Mouse (Mus musculus): Measurements from ENCODE around the gene Pik3c2a. TPM values are rescaled to one million over a fixed set of nuclear protein-coding genes. Genes with fewer than 3 reads are reported as not detected.

Gene Pik3c2a
- polyA plus RNA-seq, 1 experiment from 2014 or later: 22.3 TPM

DNA sequence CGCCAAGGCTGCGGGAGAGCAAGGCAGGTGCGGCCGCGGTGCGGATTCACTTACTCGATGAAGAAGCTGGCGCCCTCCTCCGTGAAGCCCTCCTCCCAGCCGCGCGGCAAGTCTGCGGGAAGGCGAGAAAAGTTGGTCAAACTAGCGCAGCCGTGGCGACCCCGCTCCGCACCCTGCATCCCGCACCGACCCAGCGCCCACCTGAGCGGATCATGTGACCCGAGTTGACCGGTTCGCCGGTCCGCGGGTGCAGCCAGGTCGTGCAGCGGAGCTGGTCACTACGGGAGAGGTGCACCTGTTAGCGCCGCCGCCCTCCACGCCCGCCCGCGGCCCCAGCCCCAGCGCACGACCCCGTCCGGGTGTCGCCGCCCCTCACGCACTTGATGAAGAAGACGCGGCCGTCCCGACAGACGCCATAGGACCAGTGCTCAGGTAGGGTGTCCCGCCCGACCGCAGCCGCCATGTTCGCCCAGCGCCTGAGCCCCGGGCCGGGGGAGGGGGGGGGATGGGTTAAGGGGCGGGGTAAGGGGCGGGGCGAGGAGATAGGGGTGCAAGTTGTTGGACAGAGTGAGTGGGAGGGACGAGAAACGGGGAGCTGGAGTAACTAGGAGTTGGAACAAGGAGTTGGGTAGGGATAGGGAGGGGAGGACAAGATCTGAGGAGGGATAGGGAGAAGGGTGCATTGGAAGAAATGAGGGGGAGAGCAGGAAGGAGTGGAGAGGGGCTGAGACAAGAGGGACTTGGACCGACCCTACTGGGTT, 135.2 kb downstream of the Pik3c2a start, which contains the start of gene Plekha7:
Gene Plekha7, minus strand, starts transcription at position 506 of the 761 bp plus-strand sequence.
- H3K27ac ChIP-seq: no peak within 1 kb of the TSS; the same call in 1 of the 2 replicates
- peak; percentile 77 for ATAC-seq
- WGBS: under 1% methylated on average over 63 of the region's 65 CpGs

DNA sequence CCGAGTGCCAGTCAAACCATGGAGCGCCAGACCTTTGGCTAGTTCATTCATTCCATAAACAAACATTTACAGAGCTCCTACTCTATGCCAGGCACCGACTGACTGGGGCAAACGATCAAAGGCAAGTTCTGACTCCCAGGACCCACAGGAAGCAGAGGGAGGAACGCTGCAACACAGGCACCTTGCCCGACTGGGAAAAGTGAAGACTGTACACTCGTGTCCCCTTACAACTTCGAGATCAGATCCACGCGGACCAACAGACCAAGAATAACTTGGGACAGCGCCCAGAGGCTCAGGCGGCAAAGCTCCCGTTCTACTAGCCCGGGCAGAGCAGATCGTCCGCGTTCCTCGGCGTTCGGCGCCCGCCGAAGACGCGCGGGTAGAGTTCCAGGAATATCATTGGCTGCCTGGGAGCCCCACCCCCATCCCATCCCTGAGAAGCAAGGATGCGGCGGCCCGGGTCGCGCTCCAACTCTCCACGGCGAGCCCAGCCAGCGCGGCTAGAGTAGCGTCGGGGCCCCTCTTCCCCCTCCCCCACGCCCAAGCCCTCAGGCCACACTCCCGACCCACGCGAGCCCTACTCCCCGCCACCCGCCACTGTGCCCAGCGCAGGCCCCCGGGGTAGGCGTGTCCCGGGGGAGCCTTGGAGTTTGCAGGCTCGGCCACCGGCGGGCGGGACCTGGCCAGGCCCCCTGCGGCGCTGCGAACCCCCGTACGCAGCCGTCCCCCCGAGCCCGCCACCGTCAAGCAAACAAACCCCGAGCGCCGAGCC, 136.0 kb downstream of the Pik3c2a start:
- peaks cover 2% of the 10 kb centered on the region; the same call in 1 of the 2 replicates for H3K27me3 ChIP-seq
- peak overlapping the region; percentile 84 for H3K4me3 ChIP-seq (replicated peaks)
- H3K9me3 ChIP-seq: no peaks in the 10 kb centered on the region
- no peak overlapping the region; the same call in 1 of the 2 replicates for H3K27ac ChIP-seq
- ATAC-seq: peak; percentile 86
- no peaks in the 10 kb centered on the region for H3K36me3 ChIP-seq
- WGBS: under 1% methylated on average over 61 of the region's 63 CpGs
- peak overlapping the region; percentile 99 for H3K4me2 ChIP-seq (replicated peaks)
- H3K4me1 ChIP-seq (replicated peaks): peaks cover 27% of the 10 kb centered on the region
- H3K9ac ChIP-seq (replicated peaks): peak overlapping the region; percentile 76

More for the DNA sequence above, 135.2 kb downstream of the Pik3c2a start, which contains the start of gene Plekha7:
- H3K36me3 ChIP-seq: no peaks in the 10 kb centered on the region
- H3K9me3 ChIP-seq: no peaks in the 10 kb centered on the region
- H3K4me3 ChIP-seq (replicated peaks): peak within 1 kb of the TSS; percentile 84
- peaks cover 27% of the 10 kb centered on the region for H3K4me1 ChIP-seq (replicated peaks)
- H3K4me2 ChIP-seq (replicated peaks): peak within 1 kb of the TSS; percentile 99
- peaks cover 2% of the 10 kb centered on the region; the same call in 1 of the 2 replicates for H3K27me3 ChIP-seq
- H3K9ac ChIP-seq (replicated peaks): peak within 1 kb of the TSS; percentile 76

DNA sequence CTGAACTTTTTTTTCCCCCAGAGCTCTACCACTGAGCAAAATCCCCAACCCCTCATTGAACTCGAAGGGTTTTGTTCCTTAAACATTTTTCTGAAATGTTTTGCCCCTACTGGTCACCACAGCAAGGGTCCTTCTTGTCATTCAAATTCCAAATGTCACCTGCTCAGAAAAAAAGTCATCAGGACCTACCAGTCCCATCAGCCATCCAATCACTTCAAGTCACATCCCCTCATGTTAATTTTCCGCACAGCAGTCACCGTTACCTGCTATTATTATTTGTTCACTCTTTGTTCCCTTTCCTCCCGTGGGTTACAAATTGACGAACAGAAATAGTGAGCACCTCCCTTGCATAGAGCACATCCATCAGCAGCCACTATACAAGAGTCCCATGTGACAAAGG, 136.6 kb downstream of the Pik3c2a start:
- H3K4me3 ChIP-seq (replicated peaks): peak overlapping the region; percentile 84
- ATAC-seq: peak; percentile 1; the same call in 1 of the 2 replicates
- peaks cover 27% of the 10 kb centered on the region for H3K4me1 ChIP-seq (replicated peaks)
- H3K4me2 ChIP-seq (replicated peaks): peak overlapping the region; percentile 99
- no peak overlapping the region for H3K27ac ChIP-seq
- H3K27me3 ChIP-seq: peaks cover 2% of the 10 kb centered on the region; the same call in 1 of the 2 replicates
- peak overlapping the region; percentile 76; the same call in 1 of the 2 replicates for H3K9ac ChIP-seq (replicated peaks)
- H3K36me3 ChIP-seq: no peaks in the 10 kb centered on the region
- WGBS: 10% methylated on average over 5 of the region's 5 CpGs
- no peaks in the 10 kb centered on the region for H3K9me3 ChIP-seq

DNA sequence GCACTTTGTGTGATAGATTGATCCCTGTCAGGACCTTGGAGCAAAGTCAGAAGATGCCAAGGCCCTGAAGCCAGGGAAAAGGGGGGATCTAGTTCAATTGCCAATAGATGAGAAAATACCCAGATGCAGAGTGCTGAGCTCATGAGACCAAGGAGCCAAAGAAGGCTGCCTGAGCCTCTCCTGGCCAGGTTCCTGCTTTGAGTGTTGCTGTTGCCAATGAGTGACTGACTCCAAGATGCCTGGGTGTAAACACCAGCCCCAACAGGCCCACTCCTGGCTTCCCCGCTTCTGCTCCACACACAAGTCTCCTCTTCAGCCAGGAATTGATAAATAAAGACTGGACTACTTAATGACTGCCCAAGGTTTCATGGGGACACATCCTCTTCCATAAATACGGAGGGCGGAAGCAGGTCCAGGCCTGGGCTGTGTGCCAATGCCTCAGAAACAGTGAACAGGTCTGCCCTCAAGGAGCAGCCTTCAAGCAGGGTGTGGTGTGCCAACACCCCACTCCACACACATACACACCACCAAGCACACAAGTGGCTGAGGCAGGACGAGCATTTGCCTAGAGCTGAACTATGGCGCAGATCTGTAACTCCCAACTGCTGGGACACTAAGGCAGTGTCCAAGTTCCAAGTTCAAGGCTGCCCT, 141.5 kb downstream of the Pik3c2a start:
- Histone ChIP-seq H3K27ac (no peak overlapping the region), H3K4me1 (replicated peaks) (peaks cover 15% of the 10 kb centered on the region), H3K36me3 (no peaks in the 10 kb centered on the region), H3K9me3 (no peaks in the 10 kb centered on the region), H3K27me3 (no peaks in the 10 kb centered on the region), H3K4me2 (replicated peaks) (no peak overlapping the region), H3K4me3 (replicated peaks) (no peak overlapping the region), H3K9ac (replicated peaks) (no peak overlapping the region)
- ATAC-seq: no peak
- WGBS: 94% methylated on average over 5 of the region's 5 CpGs

DNA sequence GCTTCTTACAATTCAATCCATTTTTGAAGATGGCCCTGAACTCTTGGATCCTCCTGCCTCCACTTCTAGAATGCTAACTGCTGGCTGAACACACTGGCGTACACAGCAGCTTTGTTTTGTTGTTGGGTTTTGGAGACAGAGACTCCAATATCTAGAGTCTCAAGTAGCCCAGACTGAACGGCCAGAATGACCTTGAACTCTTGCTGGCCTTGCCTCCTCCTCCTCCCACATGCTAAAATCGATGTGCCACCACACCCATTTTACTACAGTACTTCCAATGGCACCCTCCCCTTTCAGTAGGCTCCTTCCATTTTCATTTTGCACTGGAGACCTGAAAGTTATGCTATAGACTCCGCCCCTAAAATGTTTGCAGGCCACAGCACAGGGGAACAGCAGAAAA, 142.1 kb downstream of the Pik3c2a start:
- no peak overlapping the region for H3K4me3 ChIP-seq (replicated peaks)
- H3K9me3 ChIP-seq: no peaks in the 10 kb centered on the region
- H3K36me3 ChIP-seq: no peaks in the 10 kb centered on the region
- no peak for ATAC-seq
- no peak overlapping the region for H3K27ac ChIP-seq
- no peaks in the 10 kb centered on the region for H3K27me3 ChIP-seq
- WGBS: 91% methylated on average over 4 of the region's 4 CpGs
- no peak overlapping the region for H3K4me2 ChIP-seq (replicated peaks)
- peaks cover 9% of the 10 kb centered on the region; the same call in 1 of the 2 replicates for H3K4me1 ChIP-seq (replicated peaks)
- no peak overlapping the region for H3K9ac ChIP-seq (replicated peaks)

DNA sequence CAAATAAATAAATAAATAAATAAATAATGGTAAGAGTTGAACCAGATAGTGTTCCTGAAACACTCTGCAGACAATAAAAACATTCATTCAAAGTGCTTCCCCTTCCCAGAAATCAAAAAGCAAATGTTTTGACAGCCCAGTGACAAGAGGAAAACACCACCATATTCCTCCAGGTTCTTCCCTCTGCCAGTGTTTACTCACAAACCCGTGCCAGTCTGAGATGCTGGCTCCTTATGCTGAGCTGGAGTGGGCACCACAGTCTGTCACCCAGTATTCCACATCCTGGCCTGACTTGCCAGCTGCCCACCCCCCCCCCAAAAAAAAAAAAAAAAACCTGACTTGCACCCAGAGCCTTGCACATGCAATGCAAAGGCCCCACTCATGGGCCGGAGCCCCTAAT, 144.4 kb downstream of the Pik3c2a start:
- H3K27me3 ChIP-seq: no peaks in the 10 kb centered on the region
- H3K27ac ChIP-seq: no peak overlapping the region
- no peak overlapping the region for H3K4me2 ChIP-seq (replicated peaks)
- 80% methylated on average over 2 of the region's 2 CpGs for WGBS
- ATAC-seq: no peak
- no peaks in the 10 kb centered on the region for H3K9me3 ChIP-seq
- H3K4me1 ChIP-seq (replicated peaks): peaks cover 16% of the 10 kb centered on the region
- no peaks in the 10 kb centered on the region for H3K36me3 ChIP-seq
- no peak overlapping the region for H3K9ac ChIP-seq (replicated peaks)
- H3K4me3 ChIP-seq (replicated peaks): no peak overlapping the region

DNA sequence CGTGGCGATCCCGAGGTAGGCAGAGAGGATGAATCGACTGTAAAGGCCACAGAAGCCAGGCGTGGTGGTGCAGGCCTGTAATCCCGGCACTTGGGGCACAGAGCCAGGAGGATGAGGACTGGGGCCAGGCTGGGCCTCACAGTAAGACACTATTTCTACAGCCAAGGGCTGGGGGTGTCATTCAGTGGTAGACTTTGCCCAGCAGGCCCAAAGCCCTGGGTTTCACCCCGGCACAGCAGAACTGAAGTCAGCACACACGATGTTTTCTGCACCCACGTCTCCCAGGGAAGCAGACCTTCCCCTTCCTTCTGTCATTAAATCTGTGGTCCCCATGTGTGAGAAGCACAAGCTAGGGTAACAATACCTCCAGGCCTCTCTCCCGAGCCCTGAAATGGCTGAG, 144.9 kb downstream of the Pik3c2a start:
- H3K4me2 ChIP-seq (replicated peaks): no peak overlapping the region
- H3K4me3 ChIP-seq (replicated peaks): no peak overlapping the region
- H3K9ac ChIP-seq (replicated peaks): no peak overlapping the region
- H3K27ac ChIP-seq: no peak overlapping the region
- ATAC-seq: no peak
- no peaks in the 10 kb centered on the region for H3K27me3 ChIP-seq
- no peaks in the 10 kb centered on the region for H3K9me3 ChIP-seq
- H3K36me3 ChIP-seq: no peaks in the 10 kb centered on the region
- 73% methylated on average over 10 of the region's 10 CpGs for WGBS
- H3K4me1 ChIP-seq (replicated peaks): peaks cover 16% of the 10 kb centered on the region

DNA sequence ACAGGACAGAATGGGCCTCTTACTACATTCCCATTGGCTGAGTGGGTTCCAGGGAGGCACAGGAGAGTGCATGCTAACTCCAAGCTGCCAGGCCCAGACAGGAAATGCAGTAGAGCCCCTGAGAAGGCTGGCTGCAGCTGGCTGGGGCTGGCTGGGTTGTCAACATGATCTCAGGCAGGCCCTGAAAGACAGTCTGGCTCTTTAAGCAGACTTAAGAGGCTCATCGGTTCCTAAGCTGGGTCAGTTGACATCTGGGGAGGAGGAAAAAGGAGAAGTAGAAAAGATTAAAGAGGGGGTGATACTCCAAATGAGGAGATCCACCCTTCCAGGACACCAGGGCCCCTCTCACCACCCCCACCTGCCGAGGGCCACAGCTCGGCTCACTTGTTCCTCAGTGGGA, 148.3 kb downstream of the Pik3c2a start:
- Histone ChIP-seq H3K4me2 (replicated peaks) (no peak overlapping the region), H3K27ac (no peak overlapping the region), H3K4me1 (replicated peaks) (peaks cover 16% of the 10 kb centered on the region), H3K36me3 (no peaks in the 10 kb centered on the region), H3K4me3 (replicated peaks) (no peak overlapping the region), H3K9ac (replicated peaks) (no peak overlapping the region), H3K27me3 (no peaks in the 10 kb centered on the region), H3K9me3 (no peaks in the 10 kb centered on the region)
- no peak for ATAC-seq
- WGBS: 59% methylated on average over 3 of the region's 3 CpGs

DNA sequence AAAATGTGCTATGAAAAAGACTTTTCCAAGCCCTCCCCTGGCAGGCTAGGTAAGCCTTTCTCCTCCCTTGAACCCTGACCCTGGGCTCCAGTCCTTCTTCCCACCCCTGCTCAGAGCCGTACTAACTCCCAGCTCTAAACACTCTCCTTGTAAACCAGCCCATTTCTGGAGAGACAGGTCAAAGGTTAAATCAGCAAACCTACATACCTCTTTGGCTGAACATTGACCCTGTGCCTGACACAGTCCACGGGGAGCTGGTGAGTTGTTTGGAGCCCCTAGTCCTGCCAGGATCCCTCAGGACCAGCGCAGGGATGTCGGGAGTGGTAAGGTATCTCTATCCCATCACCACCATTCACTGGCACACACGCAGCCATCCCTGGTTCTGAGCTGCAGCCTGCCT, 150.9 kb downstream of the Pik3c2a start:
- WGBS: 36% methylated on average over 5 of the region's 5 CpGs
- no peaks in the 10 kb centered on the region for H3K9me3 ChIP-seq
- H3K27ac ChIP-seq: no peak overlapping the region
- no peak overlapping the region for H3K9ac ChIP-seq (replicated peaks)
- no peak overlapping the region for H3K4me3 ChIP-seq (replicated peaks)
- H3K4me2 ChIP-seq (replicated peaks): no peak overlapping the region
- ATAC-seq: no peak
- H3K27me3 ChIP-seq: no peaks in the 10 kb centered on the region
- H3K4me1 ChIP-seq (replicated peaks): peaks cover 7% of the 10 kb centered on the region; the same call in 1 of the 2 replicates
- no peaks in the 10 kb centered on the region for H3K36me3 ChIP-seq

DNA sequence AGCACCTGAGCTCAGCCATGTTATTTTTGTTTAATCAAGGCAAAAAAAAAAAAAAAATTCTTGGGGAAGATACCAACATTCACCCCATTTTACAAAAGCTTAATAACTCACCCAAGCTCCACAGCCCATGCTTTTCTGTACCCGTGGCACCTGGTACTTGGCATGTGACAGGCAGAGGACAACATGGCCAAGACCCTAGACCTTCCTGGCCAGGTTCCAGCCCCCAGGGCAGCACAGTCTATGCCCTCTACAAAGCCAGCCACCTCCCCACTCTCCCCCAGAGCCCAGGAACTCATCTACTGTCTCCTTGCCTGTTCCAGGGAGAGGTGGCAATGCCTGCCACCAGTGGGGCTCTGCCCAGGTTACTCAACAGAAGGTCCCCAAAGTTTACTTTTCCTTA, 152.7 kb downstream of the Pik3c2a start:
- no peak overlapping the region for H3K4me2 ChIP-seq (replicated peaks)
- H3K27ac ChIP-seq: no peak overlapping the region
- H3K9ac ChIP-seq (replicated peaks): no peak overlapping the region
- 95% methylated on average over 1 of the region's 1 CpGs for WGBS
- H3K27me3 ChIP-seq: no peaks in the 10 kb centered on the region
- peaks cover 19% of the 10 kb centered on the region; the same call in 1 of the 2 replicates for H3K4me1 ChIP-seq (replicated peaks)
- ATAC-seq: no peak
- H3K36me3 ChIP-seq: no peaks in the 10 kb centered on the region
- no peaks in the 10 kb centered on the region for H3K9me3 ChIP-seq
- no peak overlapping the region for H3K4me3 ChIP-seq (replicated peaks)

DNA sequence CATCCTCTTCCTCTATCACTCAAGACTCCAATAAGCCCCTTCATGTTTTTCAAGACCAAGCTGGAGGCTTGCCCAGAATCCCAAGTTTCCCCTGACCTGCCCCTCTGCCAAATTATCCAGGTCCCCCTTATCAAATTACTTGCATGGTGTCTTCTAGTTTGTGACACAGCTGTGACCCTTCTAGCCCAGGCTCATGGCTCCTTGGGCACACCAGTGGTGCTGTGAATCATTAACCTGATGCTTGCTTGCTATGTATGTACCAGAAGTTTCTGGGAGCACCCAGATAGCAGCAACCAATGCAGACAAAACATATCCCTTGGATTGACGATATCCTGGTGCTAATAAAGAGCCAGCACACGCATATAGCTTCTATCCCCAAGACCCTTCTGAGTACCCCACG, 154.3 kb downstream of the Pik3c2a start:
- Histone ChIP-seq H3K4me2 (replicated peaks) (no peak overlapping the region), H3K27ac (no peak overlapping the region), H3K4me3 (replicated peaks) (no peak overlapping the region), H3K27me3 (no peaks in the 10 kb centered on the region), H3K36me3 (no peaks in the 10 kb centered on the region), H3K9me3 (no peaks in the 10 kb centered on the region), H3K9ac (replicated peaks) (no peak overlapping the region), H3K4me1 (replicated peaks) (peaks cover 18% of the 10 kb centered on the region)
- no peak for ATAC-seq
- WGBS: 92% methylated on average over 3 of the region's 3 CpGs

DNA sequence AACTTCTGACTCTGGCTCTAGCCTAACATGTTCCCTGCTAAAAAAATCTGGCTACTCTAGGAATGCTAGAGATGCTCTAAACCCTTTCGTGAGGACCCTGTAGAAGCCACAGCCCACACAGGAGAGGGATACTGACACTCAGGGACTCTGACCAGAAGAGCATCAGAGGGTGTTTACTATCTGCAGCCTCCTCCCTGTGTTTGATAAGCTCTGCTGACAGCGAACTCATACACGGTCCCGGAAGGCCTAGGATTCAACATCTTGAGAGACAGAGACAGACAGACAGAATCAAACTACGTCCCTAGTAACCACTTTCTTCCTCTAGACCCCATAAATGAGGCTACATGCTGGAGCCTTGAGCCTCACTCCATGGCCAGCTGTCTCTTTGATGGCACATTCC, 155.3 kb downstream of the Pik3c2a start:
- H3K27ac ChIP-seq: no peak overlapping the region
- no peak overlapping the region for H3K9ac ChIP-seq (replicated peaks)
- H3K9me3 ChIP-seq: no peaks in the 10 kb centered on the region
- no peak overlapping the region for H3K4me3 ChIP-seq (replicated peaks)
- 85% methylated on average over 5 of the region's 5 CpGs for WGBS
- ATAC-seq: no peak
- no peak overlapping the region for H3K4me2 ChIP-seq (replicated peaks)
- H3K36me3 ChIP-seq: no peaks in the 10 kb centered on the region
- H3K4me1 ChIP-seq (replicated peaks): peaks cover 28% of the 10 kb centered on the region
- H3K27me3 ChIP-seq: no peaks in the 10 kb centered on the region
